Mouse (Mus musculus): ENCODE data around the gene Vps45.

GRCm38 (mm10) chr3:96093509-96093908 lies 35.2 kb upstream of the Vps45 start:
- TF ChIP-seq CTCF (IDR thresholded peaks at IDR 0.05; ENCODE audit: insufficient read depth, low read depth, low read length) (no peak), POLR2A (IDR thresholded peaks at IDR 0.05; ENCODE audit: insufficient read depth, low read depth, low read length) (no peak)
